Mouse (Mus musculus) C2C12 (cell line): ENCODE data around the gene 4930412O13Rik.

ENCODE experiments used
- CEBPB ChIP-seq: IDR thresholded peaks from one replicate; pipeline ENCODE4 v1.6.1; 2011; ENCODE audit warnings: low read depth, mild to moderate bottlenecking, control low read depth, moderate library complexity
- CTCF ChIP-seq: IDR thresholded peaks from one replicate; pipeline ENCODE4 v1.5.1; 2011; ENCODE audit not compliant: control insufficient read depth, insufficient read depth, insufficient read length
- MYOG ChIP-seq: IDR thresholded peaks from one replicate; pipeline ENCODE4 v1.6.1; 2011; ENCODE audit not compliant: control insufficient read depth, insufficient read length; ENCODE audit errors: extremely low read depth
- USF1 ChIP-seq: IDR thresholded peaks from one replicate; pipeline ENCODE4 v1.6.1; 2011; ENCODE audit warnings: low read depth, mild to moderate bottlenecking, control low read depth, moderate library complexity

DNA sequence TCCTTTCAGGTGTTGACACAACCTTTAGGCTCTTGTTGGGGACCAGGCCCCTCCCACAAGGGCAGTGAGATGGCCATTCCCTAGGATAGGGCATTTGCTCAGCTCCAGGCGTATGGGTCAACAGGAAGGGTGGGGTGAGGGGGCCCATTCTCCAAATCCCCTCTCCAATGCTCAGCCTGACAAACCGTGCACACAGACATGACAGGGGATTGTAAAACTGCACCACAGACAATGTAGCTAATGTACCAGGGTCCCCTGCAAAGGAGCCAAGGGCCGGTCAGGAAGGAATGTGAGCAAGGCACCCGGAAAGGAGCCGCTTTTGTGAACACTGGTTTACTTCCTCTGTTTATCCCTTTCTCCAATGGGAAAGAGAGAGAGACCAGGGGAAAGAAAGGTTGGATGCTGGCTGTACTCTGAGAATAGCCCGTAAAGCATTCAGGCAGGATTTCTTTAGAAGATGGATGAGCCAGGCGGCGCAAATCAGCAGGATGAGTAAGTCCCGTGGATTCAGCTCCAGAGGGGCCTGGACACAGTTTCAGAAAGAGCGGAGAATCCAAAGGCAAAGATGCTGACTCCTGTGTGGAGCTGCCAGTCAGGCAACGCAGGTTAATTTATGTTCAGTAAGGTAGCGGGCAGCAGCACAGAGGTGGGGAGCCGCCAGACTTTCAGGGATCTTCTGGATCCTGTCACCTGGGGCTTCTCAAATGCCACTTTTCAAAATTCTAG lies 28.0 kb upstream of the 4930412O13Rik start:
- TF ChIP-seq CTCF: no peak
- no peak for TF ChIP-seq CEBPB
- TF ChIP-seq USF1: no peak
- TF ChIP-seq MYOG: no peak
